Mouse (Mus musculus) kidney, embryonic 14.5 days (tissue): ENCODE measurements around the gene Pcgf2. TPM values are rescaled to one million over a fixed set of nuclear protein-coding genes. Genes with fewer than 3 reads are reported as not detected.

Experiments used
- ATAC-seq: fragments of 200-750 bp; cut with Nextera tagmentation; 2 replicates; pipeline ENCODE4 v1.8.0; 2017; ENCODE audit warnings: moderate number of reproducible peaks, mild to moderate bottlenecking, moderate TSS enrichment, moderate library complexity; ENCODE audit not compliant: low FRiP score, low TSS enrichment
- H3K27ac ChIP-seq: fragments of 300-500 bp; sonication (generic); 2 replicates; pipeline ENCODE4 v1.5.1; 2014; ENCODE audit warnings: low read depth, mild to moderate bottlenecking, low read length, moderate library complexity, mixed read lengths
- H3K27me3 ChIP-seq: fragments of 300-500 bp; sonication (generic); 2 replicates; pipeline ENCODE4 v1.6.1; 2014; ENCODE audit warnings: mild to moderate bottlenecking, low read length; ENCODE audit not compliant: control insufficient read depth, insufficient read depth
- H3K36me3 ChIP-seq: fragments of 300-500 bp; sonication (generic); 2 replicates; pipeline ENCODE4 v1.6.1; 2014; ENCODE audit warnings: low read length, mixed read lengths; ENCODE audit not compliant: control insufficient read depth, insufficient read depth
- H3K4me1 ChIP-seq: fragments of 300-500 bp; sonication (generic); 2 replicates; pipeline ENCODE4 v1.6.1; 2014; ENCODE audit warnings: low read length, mixed read lengths; ENCODE audit not compliant: control insufficient read depth, insufficient read depth
- H3K4me2 ChIP-seq: fragments of 300-500 bp; sonication (generic); replicated peaks from 2 replicates; pipeline ENCODE4 v1.6.1; 2014; ENCODE audit warnings: low read depth, mild to moderate bottlenecking, low read length
- H3K4me3 ChIP-seq: fragments of 300-500 bp; sonication (generic); 2 replicates; pipeline ENCODE4 v1.5.1; 2014; ENCODE audit warnings: mild to moderate bottlenecking, low read length
- H3K9ac ChIP-seq: fragments of 300-500 bp; sonication (generic); 2 replicates; pipeline ENCODE4 v1.6.1; 2014; ENCODE audit warnings: low read depth, mild to moderate bottlenecking, low read length, moderate library complexity
- H3K9me3 ChIP-seq: fragments of 300-500 bp; sonication (generic); 2 replicates; pipeline ENCODE4 v1.6.1; 2016; ENCODE audit warnings: low read length; ENCODE audit not compliant: control insufficient read depth
- WGBS: fragments of 180-500 bp; shearing (Covaris S2); extraction: QIAGEN DNeasy Blood & Tissue Kit; methylation state at CpG from one replicate; pipeline ENCODE4 v1.1.7; 2014; 5-methylcytosine and 5-hydroxymethylcytosine counted together
- polyA plus RNA-seq: library from polyadenylated mRNA; unstranded; fragments of >200 nt; fragmentation: Nextera tagmentation; extraction: Ambion mirVana; gene quantifications from 2 replicates; pipeline ENCODE4 v1.2.1, GENCODE M21; 2014

Pcgf2 gene
- polyA plus RNA-seq, 1 experiment from 2014 or later, result 19.3 TPM

DNA sequence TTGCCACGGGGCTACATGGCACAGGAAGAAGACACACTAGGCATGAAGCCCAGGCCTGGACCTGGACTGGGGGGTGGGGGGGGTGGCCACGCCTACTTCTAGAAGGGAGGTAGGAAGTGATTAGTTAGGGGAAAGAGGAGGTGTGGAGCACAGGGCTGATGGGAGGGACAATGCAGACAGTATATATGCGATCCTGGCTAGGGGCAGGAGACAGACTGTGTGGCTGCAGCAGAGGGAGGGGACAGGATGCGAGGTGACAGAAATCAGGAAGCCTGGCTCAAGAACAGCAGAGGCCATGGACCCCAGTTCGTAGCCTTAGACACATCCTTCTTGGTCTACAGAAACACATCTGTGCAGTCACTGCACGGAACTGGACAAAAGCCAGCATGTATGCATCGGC lies 23.4 kb upstream of the Pcgf2 start:
- no peak for ATAC-seq
- no peak overlapping the region for H3K4me3 ChIP-seq
- no peak overlapping the region for H3K9ac ChIP-seq
- 70% methylated on average over 7 of the region's 7 CpGs for WGBS
- no peak overlapping the region for H3K27ac ChIP-seq
- peaks cover 81% of the 10 kb centered on the region for H3K36me3 ChIP-seq
- H3K4me1 ChIP-seq, result no peaks in the 10 kb centered on the region
- H3K9me3 ChIP-seq, result no peaks in the 10 kb centered on the region
- no peaks in the 10 kb centered on the region for H3K27me3 ChIP-seq
- H3K4me2 ChIP-seq, result no peak overlapping the region

DNA sequence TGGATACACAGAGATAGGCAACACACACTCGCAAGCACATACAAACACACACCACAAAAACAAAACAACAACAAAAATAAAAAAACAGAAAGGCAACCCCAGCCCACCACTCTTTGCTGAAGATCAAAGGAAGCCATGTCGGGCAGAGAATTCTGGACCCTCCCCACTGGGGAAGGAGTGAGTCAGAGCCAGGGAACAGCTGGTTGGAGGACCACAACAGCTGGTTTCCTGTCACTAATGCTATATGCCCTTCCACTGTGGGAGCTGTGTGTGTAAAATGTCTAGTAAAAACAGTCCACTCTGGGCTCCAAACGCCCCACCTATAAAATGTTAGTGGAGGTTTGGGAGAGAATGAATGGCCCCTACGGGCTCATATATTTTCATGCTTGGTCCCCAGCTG lies 21.0 kb upstream of the Pcgf2 start:
- no peaks in the 10 kb centered on the region for H3K27me3 ChIP-seq
- H3K9ac ChIP-seq, result no peak overlapping the region
- ATAC-seq, result no peak
- no peak overlapping the region for H3K27ac ChIP-seq
- H3K36me3 ChIP-seq, result peaks cover 82% of the 10 kb centered on the region
- no peak overlapping the region for H3K4me2 ChIP-seq
- WGBS, result 90% methylated on average over 4 of the region's 4 CpGs
- no peak overlapping the region for H3K4me3 ChIP-seq
- no peaks in the 10 kb centered on the region for H3K4me1 ChIP-seq
- H3K9me3 ChIP-seq, result no peaks in the 10 kb centered on the region

DNA sequence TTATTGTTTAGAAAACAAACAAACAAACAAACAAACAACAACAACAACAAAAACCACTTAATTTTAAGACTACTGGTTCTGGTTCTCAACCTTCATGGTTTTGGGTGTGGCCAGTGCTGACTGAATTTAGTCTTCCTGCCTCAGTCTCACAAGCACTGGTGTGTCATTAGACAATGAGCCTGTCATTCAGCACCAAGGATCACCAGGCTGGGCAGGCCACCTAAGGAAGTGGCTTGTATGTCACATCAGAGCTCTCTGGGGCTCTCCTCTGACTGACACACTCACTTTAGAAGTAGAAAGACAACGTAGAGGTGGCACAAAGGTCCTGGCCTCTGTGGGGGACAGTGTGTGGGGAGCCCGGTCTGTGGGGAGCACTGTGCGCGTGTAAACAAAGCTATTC lies 18.7 kb upstream of the Pcgf2 start:
- H3K9ac ChIP-seq, result no peak overlapping the region
- no peaks in the 10 kb centered on the region for H3K4me1 ChIP-seq
- whole genome bisulfite sequencing, result 87% methylated on average over 4 of the region's 4 CpGs
- H3K4me3 ChIP-seq, result no peak overlapping the region
- peaks cover 68% of the 10 kb centered on the region for H3K36me3 ChIP-seq
- no peak overlapping the region for H3K4me2 ChIP-seq
- ATAC-seq, result no peak
- H3K27ac ChIP-seq, result no peak overlapping the region
- no peaks in the 10 kb centered on the region for H3K9me3 ChIP-seq
- no peaks in the 10 kb centered on the region for H3K27me3 ChIP-seq

DNA sequence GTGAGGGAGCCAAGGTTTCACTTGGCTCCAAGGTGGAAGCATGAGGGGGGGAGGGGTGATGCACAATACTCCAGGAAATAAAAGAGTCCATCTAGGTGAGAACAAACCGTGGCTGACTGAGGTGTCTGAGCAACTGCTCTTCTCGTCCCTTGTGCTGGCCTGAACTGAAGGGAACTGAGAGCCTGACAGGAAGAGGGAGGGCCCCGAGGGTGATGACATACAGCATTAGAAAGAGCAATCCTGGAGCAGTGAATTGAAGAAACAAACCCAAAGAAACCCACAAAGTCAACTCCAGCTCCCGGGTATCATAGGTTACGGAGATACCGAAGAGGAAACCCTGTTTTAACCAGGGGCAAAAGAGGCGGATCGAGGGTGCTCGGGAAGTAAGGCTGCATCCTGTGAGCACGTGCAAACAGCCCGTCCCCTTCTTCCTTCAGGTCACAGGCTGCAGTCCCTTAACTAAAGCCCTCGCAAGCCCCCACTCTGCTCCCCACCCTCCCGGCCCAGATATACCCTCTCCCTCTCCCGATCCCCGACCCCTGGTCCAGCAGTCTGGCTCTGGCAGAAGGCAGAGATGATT lies 18.1 kb upstream of the Pcgf2 start:
- Histone ChIP-seq H3K36me3 (peaks cover 68% of the 10 kb centered on the region), H3K27me3 (no peaks in the 10 kb centered on the region), H3K9me3 (no peaks in the 10 kb centered on the region), H3K4me3 (no peak overlapping the region), H3K27ac (no peak overlapping the region), H3K9ac (no peak overlapping the region), H3K4me1 (no peaks in the 10 kb centered on the region), H3K4me2 (no peak overlapping the region)
- WGBS, result 76% methylated on average over 15 of the region's 15 CpGs
- ATAC-seq, result no peak

DNA sequence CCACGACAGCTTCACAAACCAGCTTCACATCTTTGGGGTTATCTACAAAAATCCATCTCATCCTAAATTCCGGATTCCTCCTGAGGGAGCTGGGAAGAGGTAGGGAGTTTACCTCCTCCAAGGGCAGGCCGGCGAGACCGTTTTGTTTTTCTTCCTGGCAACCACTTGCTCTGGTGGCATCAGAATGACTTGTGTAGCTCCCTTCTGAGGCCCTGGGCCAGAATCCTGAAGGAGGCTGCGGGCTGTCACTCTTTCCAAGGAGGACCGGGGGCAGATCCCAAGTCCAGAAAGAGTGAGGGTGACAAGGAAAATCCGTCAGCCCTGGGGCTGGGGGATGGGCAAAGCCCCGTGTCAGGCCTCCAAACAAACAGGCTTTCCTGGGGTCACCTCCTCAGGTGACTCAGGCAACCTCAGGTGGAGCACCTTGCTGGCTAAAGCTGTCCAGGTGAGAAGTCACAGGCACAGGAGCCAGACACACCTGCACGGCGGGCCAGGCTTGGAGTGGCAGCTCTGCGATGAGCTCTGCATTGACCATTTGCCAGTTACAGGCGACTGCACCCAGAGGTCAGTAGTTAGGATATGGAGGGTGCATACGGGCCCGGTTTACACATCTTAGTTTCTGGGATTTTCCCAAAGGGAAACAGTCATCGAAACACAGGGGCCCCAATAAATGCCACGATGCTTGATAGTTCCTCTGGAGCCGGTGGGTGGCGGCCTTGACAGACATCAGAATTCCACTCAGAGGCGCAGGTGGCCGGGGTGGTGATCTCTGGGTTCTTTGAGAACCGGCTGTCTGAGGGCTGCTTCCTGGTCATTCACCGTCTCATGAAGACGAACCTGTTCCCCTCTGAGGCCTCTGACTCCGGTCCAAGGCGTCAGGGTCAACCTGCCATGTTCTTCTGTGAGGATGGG lies 17.3 kb upstream of the Pcgf2 start:
- Histone ChIP-seq H3K4me2 (no peak overlapping the region), H3K27me3 (no peaks in the 10 kb centered on the region), H3K9me3 (no peaks in the 10 kb centered on the region), H3K4me3 (no peak overlapping the region), H3K36me3 (peaks cover 72% of the 10 kb centered on the region), H3K4me1 (no peaks in the 10 kb centered on the region), H3K9ac (no peak overlapping the region), H3K27ac (no peak overlapping the region)
- WGBS, result 83% methylated on average over 26 of the region's 26 CpGs
- no peak for ATAC-seq

DNA sequence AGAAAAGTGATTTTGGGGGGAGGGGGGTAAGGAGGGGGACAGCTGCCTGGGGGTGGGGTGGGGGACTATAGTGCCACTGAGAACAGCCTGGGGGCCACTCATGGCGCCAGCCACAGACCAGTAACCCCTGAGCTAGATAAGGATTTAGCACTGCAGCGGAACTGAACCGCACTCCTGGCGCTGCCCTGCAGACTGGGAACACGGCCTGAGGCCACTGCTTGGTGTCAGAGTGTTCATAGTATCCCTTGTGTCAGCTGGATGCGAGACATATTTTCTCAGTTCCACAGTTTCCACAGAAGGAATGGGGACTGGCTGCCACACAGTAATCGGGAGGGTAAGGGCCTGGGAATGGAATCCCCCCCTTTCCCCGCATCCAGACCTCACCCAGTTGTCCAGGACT lies 15.7 kb upstream of the Pcgf2 start:
- no peak overlapping the region for H3K4me3 ChIP-seq
- 84% methylated on average over 8 of the region's 8 CpGs for WGBS
- H3K36me3 ChIP-seq, result peaks cover 70% of the 10 kb centered on the region
- no peak for ATAC-seq
- no peak overlapping the region for H3K27ac ChIP-seq
- H3K9me3 ChIP-seq, result no peaks in the 10 kb centered on the region
- no peaks in the 10 kb centered on the region for H3K4me1 ChIP-seq
- H3K27me3 ChIP-seq, result no peaks in the 10 kb centered on the region
- no peak overlapping the region for H3K9ac ChIP-seq
- no peak overlapping the region for H3K4me2 ChIP-seq

DNA sequence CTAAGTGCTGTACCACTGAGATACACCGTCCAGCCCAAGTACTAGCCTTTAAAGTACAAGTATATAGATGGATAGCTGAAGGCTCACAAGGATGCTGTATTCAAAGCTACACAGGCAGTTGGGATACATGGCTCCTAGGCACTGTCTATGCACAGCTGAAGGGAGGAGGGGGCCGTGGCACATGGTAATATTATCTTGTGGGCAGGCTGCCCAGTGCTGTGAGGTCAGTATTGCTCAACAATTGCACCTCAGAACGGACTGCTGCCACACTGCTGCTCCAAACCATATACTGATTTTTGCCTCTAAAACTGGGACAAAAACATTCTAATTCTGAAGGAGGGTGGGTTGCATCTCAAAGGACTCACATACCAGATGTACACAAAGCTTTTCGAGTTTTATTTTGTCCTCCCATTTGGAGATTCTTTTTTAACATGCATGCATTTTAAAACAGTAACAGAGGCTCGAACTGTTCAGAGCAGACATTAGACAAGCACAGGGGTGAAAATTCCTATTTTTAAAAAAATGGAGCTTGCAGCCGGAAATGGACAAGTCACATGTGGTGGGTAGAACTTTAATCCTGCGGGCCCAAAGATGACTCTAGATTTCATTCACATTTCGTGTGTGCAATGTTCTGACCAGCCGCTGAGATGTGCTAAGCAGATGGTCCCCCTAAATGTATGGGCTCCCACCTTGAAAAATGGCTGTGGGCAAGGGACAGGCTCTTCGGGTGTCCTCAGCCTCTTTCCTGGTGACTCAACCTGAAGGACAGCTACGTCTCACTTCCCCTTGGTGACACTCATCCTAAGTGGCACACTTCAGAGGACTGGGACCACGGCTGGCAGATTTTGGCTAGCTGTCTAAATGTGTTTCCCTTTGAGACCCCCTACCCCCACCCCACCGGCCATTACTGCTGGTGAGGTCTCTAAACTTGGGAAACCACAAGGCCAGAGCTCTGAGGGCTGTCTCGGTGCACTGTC lies 14.8 kb upstream of the Pcgf2 start:
- Histone ChIP-seq H3K27me3 (no peaks in the 10 kb centered on the region), H3K9ac (no peak overlapping the region), H3K4me1 (no peaks in the 10 kb centered on the region), H3K4me2 (no peak overlapping the region), H3K36me3 (peaks cover 61% of the 10 kb centered on the region), H3K4me3 (no peak overlapping the region), H3K27ac (no peak overlapping the region), H3K9me3 (no peaks in the 10 kb centered on the region)
- ATAC-seq, result no peak
- 88% methylated on average over 14 of the region's 14 CpGs for WGBS

DNA sequence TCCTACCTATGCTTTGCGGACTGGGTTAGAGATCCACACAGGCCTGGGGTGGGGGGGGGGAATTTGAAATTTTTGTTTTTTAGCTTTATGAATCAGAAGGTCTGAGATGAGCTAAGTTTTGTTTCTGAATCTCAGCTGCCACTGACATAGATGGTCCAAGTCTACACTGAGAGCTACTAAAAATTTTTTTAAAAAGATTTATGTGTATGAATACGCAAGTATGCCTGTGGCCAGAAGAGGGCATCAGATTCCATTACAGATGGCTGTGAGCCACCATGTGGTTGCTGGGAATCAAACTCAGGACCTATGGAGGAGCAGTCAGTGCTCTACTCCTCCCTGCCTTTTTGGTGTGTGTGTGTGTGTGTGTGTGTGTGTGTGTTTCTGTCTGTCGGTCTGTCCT lies 14.1 kb upstream of the Pcgf2 start:
- ATAC-seq, result no peak
- WGBS, result 90% methylated on average over 3 of the region's 3 CpGs
- H3K4me3 ChIP-seq, result no peak overlapping the region
- H3K9ac ChIP-seq, result no peak overlapping the region
- no peak overlapping the region for H3K27ac ChIP-seq
- peaks cover 55% of the 10 kb centered on the region for H3K36me3 ChIP-seq
- H3K27me3 ChIP-seq, result no peaks in the 10 kb centered on the region
- H3K9me3 ChIP-seq, result no peaks in the 10 kb centered on the region
- H3K4me2 ChIP-seq, result no peak overlapping the region
- no peaks in the 10 kb centered on the region for H3K4me1 ChIP-seq
